Mouse (Mus musculus) natural killer cell, adult 2 months (primary cell): ENCODE measurements around the gene Vps13d.
"Not testable (repeated sequence)": the region's sequence is repeated elsewhere in the genome, so short reads cannot be mapped to it uniquely, and the experiment has no call there.

ENCODE experiments used
- DNase-seq, 2 experiments: peaks; one replicate each; pipeline ENCODE4 v3.0.0; 2022; ENCODE audit warnings: low spot score in 2 of 2

Vps13d gene

DNA sequence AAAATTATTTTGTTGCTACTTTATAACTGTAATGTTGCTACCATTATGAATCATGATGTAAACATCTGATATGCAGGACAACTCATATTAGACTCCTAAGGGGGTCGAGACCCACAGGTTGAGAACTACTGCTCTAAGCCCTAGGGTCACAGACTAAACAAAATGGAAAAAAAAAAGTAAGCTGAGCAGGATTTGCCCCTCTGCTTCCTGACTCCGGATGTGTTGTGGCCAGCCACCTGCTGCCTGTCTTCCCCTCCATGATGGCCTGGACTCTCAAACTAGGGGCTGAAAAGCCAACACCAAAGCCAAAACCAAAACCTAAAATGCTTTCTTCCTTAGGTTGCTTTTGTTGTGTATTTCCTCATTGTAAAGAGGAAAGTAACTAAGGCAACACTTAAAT, 16.3 kb upstream of the Vps13d start:
- peak in 1 of 2 experiments; percentile 56 for DNase-seq

DNA sequence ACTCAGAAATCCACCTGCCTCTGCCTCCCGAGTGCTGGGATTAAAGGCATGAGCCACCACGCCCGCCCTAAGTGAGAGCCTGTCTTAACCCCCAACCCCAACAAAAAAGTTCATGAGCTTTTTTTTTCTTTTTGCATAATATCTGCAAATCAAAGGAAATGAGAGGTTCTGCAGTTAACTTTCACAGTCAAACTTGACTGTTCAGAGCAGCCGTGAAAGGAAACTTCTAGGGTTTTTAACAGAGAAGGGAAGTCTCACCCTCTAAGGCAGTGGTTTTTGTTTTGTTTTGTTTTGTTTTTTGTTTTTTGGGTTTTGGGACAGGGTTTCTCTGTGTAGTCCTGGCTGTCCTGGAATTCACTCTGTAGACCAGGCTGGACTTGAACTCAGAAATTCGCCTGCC, 15.8 kb upstream of the Vps13d start:
- DNase-seq = no peak

DNA sequence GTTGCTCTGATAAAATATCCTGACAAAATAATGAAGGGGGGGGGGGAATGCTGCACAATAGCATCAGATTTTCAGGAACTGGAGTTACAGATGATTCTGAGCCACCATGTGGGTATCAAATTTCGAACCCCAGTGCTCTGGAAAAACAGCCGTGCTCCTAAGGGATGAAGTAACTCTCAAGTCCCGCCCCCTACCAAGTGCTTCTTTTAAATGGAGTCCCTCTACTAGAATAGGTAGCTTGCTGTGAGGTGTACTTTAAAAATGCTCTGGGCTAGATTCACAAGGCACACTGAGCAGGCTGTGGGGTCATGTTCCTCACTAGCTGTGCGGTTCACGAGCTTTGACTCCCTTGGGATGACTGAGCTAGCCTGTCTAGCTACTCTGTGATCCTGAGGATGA, 14.9 kb upstream of the Vps13d start:
- DNase-seq = no peak

DNA sequence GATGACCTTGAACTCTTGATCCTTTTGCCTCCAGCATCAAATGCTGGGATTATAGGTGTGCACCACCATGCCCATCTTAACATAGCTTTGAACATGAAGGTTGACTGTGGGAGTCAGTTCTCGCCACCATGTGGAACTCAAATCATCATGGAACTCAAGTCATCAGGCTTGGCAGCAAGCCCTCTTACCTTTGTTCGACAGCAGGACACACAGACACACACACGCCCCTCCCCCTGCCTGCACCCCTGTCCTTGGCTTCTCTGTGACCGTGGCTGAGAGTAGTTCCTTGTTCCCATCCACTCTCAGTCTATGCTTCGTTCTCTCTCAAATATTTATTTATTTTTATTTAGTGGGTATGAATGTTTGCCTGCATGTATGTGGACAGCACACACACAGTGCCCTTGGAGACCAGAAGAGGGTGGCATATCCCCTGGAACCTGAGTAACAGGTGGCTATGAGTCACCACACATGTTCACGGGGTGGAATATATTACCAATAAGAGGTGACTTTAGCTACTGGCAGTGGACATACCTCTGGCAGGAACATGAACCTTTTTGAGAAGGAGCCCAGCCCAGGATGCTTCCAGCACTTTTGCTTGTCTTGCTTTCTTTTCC, 14.4 kb upstream of the Vps13d start:
- no peak for DNase-seq

DNA sequence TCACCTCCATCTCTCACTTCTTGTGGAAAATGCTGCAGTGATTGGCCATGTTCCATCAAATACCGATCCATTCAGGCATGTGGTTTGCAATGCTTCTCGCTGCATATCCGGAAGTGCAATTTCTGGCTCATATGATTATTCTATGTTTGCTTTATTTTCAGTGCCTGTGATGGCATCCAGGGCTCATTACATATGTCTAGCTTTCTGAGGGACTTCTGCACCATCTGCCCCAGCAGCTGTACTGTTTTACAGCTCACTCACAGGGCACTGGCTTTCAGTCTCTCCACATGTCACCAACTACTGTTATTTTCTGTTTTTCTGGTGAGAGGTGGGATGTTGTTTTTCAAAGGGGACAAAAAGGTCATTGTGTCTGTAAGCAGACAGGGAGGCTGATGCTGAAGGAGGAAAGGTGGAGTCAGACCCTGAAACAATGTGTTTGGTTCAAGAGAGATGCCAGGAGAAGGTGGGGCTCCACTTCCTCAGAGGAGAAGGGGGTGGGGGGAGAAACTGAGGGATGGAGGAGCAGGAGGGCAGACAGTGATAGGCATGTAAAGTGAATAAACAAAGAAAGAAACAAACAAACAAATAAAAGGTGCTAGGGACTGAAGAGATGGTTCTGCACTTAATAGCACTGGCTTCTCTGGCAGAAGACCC, 13.0 kb upstream of the Vps13d start:
- no peak for DNase-seq

DNA sequence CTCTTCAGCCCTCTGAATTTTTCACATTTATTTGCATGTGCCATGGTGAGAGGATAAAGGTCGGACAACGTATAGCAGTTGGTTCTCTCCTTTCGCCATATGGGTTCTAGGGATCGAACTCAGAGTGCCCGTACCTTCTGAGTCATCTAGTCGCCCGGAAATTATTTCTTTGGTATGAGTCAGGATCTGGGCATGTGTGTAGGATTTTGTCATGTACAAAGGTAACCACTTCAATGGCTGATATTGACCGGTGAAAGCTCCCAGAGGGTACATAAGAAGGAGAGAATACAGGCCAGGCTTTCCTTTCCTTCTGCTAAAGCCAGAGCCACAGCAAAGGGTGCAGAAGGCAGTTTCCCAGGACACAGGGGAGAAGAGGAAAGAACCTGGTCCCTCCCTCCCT, 10.0 kb upstream of the Vps13d start:
- no peak for DNase-seq

DNA sequence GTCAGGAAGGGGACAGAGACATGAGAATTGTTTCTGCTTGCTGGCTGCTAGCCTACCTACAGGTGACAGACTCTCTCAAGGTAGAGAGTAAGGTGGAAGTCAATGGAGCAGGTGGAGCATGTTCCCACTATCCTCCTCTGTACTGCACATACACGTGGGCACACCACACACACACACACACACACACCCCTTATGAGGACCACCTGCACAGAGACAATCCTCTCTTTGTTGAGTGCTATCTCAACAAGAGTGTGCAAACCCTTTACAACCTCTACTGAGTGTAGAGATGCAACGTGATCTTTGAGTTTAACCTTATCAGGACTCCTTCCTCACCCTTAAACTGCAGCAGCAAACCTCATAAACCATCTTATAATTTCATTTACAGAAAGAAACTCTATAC, 8.5 kb upstream of the Vps13d start:
- no peak for DNase-seq

DNA sequence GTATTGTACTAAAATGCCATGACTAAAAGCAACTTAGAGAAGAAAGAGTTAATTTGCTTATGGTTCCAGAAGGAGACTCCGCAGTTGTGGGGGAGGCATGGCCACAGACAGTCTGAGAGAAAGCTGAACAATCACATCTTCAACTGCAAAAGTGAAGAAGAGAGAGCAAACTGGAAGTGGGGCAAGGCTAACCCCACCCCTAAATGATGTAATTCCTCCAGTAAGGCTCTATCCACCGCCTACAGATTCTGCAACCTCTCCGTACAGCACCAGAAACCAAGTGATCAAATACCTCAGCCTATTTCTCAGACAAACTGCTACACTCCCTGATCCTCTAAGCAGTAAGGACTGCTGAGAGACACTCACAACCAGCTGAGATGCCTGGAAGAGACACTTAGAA, 6.6 kb upstream of the Vps13d start:
- DNase-seq = no peak

DNA sequence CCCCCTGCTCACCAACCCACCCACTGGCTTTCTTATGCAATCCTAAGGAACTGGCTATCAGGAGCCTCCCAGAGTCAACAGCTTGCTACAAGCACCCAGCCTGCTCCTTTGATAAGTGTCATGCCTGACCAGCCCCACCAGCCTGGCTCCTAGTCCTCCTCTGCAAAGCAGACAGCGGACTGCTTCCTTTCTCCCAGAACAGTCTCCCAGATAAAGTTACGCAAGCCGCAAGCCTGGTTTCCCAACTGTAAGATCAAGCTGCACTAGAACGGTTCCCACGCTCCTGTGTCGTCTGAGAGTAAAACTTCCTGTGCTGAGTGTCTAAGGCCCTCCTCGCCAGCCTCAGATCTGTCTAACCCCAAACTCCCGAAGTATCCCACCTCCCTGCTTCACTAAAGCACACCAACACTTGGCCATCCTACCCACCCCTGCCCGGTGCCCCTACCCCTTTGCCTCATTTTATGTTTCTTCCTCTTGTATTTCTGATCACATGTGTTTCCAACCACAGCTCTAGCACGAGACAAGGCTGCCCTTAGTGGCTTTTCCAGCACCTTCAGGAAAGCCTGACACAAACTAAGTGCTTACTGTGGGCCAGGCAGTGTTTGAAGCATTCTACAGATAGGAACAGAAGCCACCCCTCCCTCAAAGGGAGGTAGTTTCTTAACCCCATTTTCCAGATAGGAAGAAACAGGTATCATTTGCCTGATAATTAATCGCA, 5.3 kb upstream of the Vps13d start:
- no peak for DNase-seq

DNA sequence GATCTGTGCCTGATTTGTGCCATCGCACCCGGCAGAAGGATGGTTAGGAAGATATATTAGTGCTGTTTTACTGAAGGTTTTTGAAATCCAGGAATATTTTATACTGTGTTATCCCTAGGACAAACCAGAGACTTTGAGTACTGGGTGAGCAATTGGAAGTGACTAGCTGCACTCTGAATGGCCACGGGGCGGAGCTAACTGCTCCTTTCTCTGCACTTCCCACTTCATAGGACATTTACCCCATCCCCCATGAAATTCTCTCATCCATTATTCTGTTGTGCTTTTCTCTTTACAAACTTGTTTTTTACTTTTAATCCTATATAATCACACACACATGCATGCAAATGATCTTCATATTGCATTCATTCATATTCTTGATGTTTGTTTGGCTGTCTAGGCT, 1.8 kb upstream of the Vps13d start:
- no peak for DNase-seq

DNA sequence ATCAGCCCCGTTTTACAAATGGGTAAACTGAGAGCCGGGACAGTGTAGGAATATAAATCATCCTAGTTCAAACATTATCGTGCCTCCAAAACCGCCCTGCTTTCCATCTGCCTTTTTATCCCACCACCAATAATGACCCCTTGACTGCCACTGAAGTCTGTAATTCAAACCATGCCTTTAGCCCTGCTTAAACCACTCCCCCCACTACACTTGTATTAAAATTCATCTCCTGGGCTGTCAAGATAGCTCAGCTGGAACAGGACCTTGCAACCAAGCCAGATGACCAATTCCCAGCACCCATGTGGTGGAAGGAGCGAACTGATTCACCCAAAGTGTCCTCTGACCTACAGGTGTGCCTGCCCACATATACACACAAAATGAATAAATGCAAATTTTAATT, 367 bp upstream of the Vps13d start:
- no peak for DNase-seq

DNA sequence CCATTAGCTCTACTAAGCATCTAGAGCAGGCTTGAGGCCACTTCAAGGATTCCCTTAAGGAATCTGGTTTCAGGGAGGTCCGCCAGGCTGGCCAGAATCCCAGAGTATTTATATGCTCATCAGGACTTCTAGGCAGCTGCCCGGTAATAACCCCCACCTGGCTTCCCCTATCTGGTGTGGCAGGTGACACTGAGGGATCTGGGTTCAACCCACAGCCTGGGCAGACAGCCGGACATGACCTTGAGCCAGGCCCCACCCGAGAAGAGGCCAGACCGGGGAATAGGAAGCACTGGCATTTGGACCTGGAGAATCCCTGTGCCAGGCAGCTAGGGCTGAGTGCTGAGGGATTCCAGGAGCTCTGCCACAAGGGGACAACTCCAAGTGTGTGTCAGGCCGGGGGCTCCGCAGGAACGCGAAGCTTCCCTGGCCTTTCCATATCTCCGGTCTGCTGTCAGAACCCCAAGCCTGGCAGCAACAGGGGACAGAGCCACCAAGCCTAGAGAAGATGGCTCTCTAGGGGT, 754 bp downstream of the Vps13d start:
- DNase-seq = peak in 1 of 2 experiments; percentile 8

DNA sequence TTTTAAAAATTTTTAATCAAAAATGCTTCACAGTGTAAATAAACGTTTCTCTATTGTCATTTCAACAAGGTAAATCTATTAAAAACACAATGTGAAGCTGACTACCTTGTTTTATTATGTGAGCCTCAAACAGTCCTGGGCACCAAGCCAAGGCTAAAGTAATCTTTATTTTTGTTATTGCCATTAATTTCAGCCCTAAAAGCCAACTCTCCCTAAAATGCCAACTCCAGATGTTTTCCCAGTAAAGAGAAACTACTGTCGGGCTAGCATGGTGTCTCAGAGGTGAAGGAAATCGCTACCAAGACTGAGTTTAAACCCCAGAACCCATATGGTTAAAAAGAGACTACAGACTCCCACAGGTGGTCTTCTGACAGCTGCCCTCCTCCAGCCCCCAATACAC, 1.4 kb downstream of the Vps13d start:
- no peak for DNase-seq

DNA sequence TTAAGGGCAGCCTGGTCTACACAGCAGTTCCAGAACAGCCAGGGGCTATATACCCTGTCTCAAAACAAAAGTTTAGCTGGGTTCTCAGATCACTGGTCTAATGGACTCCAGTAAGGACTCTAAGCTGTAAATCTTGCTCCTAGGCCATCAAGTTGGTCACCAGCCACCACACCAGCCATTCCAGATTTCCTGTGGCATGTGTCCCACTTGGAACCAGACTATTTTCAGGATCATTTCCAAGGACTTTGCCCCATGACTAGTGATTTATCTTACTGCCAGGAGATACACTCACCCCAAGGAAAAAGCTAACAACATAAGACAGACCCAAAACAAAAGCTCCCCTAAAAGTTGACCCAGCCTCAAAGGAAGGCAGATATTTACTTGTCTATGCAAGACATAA, 2.1 kb downstream of the Vps13d start:
- no peak for DNase-seq

DNA sequence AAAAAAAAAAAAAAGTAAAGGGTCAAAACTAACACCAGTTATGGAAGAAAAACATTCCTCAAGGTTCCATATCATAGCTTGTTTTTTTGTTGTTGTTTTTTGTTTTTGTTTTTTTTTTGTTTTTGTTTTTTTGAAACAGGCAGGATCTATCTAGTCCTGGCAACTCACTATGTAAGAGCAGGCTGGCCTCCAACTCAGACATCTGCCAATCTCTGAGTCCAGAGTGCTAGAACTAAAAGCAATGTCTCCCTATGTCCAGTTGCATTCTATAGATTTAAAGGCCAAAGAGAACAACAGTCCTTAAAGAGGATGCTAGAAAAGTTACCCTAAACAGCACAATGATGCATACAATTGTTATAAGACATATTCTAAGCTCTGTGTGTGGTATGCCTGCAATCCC, 6.2 kb downstream of the Vps13d start:
- DNase-seq = no peak

DNA sequence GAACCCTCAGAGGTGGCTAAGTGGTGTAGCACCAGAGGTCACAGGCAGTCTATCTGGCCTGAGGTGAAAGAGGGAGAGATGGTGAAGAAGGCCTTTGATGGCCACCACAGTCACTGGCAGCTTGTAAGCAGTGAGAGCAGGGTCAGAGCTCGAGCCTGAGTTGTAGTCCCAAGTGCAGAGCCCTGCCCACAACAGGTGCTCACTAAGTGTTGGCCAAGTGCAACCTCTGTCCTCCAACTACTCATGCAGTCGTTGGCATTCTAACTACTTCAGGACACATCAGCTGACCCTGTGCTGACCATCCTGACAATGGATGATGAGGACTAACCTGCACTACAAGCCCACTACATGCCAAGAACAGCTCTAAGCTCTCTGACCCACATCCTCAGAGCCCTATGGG, 7.2 kb downstream of the Vps13d start:
- no peak for DNase-seq

DNA sequence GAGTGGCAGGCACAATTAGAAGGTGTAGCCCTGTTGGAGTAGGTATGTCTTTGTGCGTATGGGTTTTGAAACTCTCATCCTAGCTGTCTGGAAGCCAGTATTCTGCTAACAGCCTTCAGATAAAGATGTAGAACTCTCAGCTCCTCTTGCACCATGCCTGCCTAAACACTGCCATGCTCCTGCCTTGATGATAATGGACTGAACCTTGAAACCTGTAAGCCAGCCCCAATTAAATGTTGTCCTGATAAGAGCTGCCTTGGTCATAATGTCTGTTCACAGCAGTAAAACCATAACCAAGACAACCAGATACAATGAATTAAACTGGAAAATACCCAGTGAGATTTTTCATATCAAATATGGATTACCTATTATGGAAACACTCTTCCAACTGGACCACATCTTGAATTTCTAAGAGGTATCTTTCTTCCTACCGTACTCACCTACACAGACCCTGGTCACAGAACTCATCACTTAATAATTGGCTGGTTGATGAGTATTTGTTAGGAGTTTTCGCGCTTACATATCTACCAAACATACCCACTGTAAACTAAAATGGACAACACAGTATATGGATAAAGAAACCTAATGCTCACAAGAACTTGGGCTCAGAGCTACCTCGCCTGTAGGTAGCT, 15.8 kb downstream of the Vps13d start:
- DNase-seq = no peak

DNA sequence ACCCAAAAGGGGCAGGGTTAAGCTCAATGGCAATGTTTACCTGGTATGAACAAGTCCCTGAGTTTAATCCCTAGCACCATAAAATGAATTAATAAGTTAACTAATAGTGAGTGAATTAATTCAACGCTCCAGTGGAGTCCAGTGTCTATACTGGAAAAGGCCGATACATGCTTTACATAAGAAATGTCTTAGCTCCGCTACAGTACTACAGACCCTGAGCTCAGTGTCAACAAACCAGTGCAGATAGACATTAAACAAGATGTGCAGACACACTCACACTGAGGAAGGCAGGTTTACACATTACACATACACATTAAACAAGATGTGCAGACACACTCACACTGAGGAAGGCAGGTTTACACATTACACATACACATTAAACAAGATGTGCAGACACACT, 29.3 kb downstream of the Vps13d start:
- not testable (repeated sequence) for DNase-seq

DNA sequence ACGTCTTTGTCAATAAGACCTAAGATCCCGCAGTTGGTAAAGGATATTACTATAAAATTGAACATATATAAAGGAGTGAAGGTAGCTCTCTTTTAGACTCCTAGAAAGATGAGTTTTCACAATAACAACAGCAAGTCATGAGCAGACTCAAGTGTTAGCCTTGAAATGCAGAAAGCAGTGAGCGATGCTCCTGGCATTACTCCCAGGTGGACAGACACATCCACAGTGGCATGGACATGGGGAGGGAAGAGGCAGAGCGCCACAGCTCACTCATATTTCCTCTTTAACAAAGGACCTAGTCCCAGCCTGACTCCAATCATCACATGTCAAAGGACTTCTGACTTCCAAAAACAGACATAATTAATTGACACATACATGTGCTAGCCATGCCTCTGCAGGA, 30.7 kb downstream of the Vps13d start:
- DNase-seq = no peak

DNA sequence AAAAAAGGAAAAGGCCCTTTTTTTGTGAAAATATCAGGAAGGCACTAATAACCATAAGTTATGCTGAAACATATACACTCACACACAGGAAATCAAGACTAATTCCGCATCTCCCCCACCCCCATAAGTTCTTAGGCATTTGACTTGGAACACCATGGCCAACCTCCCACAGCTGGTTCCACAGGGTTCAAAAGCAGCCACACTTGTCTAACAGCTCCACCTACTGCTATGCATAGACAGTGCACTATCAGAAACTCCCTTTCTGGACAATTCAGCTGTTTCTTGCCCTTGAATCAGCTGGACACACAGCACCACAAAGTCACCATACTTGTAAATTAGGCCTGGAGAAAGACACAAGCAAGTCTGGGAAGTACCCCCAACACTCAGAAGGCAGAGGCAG, 33.6 kb downstream of the Vps13d start:
- DNase-seq = no peak

DNA sequence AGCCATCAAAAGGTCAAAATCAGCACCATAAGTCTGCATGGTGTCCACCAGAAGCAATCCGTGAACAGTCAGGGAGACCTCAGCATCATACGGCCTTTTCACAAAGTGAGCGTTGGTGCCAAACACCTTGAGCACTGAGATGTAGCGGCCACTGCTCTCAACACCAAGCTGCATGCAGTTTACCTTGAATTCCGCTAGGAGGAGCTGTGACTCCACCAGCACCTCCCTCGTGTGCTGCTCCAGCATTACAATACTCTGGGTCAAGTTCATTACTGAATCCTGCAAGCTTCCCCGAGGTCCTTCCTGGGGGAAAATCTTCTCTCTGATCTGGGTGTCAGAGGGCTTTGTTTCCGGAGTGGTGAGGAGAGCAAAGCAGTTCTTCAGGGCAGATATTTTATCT, 38.8 kb downstream of the Vps13d start:
- peak; percentile 34 to 46 for DNase-seq

DNA sequence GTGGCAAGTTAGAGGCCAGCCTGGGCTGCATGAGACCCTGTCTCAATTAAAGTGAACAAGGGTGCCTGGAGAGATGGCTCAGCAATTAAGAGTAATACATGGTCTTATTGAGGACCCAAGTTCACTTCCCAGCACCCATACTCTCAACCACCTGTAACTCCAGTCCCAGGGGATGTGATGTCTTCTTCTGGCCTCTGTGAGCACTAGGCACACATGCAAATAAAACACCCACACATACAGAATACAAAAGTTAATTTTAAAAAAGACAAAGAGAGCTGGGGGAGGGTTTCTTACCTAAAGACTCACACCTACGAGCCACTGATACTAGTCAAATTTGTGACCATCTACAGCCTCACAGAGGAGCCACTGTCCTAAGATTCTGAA, 43.7 kb downstream of the Vps13d start:
- peak in 1 of 2 experiments; percentile 14 for DNase-seq
